Mouse (Mus musculus): Measurements from ENCODE around the gene Zfp575.

GRCm38 (mm10) chr7:24538154-24538553, 49.3 kb downstream of the Zfp575 start:
- TF ChIP-seq CTCF (IDR thresholded peaks at IDR 0.05; ENCODE audit: low read depth) (peak; percentile 25; the same call in 1 of the 2 replicates), EP300 (IDR thresholded peaks at IDR 0.05; ENCODE audit: low read depth) (no peak)

Data from liver, embryonic 14.5 days (tissue).